Mouse (Mus musculus) layer of hippocampus, postnatal 25 days (tissue): ENCODE measurements at regions not wholly inside any gene's neighbourhood (a gene's known extent, or its start where the extent isn't known, plus 50 kb on each side); places are given as distances from the start of the nearest gene placed in this dataset.

Source experiments
- DNase-seq, 2 experiments: peaks; one replicate each; pipeline ENCODE4 v3.0.0; 2022; ENCODE audit warnings: mixed read lengths in 2 of 2, low spot score in 1 of 2; ENCODE audit errors: extremely low spot score in 1 of 2

DNA sequence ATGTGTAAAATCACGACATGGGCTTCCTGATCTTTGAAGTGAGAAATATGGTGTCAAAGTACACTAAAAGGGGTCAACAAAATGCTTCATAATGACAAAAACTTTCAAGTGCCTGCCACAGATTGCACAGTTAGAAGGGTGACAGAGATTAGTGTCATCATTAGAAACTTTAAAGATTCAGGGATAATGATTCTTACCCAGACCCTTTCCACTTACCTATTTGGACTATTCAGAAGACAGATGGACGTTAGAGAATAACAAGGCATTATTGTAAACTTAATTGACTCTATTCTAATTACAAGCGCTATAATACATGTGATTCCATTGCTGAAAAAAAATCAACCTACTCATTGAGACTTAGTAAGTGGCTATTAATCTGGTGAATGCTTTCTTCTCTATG, 162.6 kb upstream of the Pcdh20 start:
- DNase-seq, result no peak

DNA sequence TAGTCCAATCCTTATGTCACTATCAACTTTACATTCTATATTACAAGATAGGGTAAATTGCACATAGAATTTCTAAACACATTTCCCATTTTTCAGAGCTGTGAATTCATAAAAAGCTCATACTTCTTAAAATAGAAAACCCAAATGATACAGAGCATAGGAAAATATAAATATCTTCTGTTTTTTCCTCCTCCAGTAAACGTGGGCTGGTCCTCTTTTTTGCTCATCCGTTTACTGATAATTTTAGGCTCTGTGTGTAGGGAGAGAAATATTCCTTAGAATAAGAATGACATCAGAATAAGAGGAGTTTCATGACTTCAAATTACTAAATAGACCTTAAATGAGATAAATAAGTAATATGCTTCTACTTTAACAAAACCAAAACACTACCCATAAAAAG, 124.2 kb upstream of the Pcdh20 start:
- no peak for DNase-seq

DNA sequence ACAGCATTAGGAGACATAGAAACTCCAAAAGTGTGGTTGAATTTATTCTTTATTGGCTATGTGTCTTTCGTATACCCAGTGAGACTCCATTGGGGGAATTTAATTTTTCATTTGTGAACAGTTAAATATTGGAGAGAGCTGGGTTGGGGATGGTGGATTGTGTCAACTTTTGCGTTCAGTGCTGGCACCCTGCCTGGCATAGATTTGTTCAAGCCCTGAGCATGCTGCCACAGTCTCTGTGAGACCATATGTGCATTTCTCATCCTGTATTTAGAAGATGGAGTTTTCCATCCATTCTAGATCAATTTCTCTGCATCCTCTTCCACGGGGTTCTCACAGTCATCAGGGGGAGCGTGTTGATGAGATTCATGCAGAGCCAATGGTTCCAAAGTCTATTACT, 98.9 kb upstream of the Pcdh20 start:
- peak; percentile 14 to 60 for DNase-seq

DNA sequence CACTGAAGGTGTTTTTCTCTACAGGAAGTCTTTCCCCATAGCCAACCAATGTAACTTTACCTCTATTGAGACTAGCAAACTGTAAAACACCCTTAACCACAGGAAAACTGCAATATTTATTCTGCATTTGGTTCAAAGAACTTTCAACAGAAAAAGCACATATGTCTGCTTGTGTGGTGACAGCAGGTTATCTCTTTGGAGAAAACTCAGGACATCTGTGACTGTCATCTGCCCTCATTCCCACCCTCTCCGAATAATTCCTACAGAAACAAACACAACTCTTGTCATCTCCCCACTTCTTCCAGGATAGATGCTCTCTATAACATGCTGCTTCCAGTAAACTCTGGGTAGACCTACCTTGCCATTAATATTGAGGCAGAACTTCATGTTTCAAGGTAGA, 96.4 kb upstream of the Pcdh20 start:
- DNase-seq, result peak; percentile 6 to 11

DNA sequence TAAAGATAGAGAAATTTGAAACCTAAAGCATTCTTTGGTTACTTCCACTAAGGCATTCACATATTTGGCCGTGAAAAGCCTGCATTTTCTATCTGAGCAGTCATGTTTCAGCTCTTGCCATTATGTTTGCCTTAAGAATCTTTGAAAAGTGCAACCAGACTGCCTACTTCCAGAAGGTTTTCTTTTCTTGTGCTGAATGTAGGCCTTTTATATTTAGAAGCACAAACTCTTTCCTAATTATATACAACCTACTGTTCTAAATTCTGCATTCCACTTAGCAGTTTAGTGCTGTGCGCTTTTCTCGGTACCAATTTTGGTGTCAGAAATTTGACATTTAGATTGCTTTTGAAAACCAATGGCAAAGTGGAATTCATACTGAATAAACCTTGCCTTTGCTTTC, 72.4 kb upstream of the Pcdh20 start:
- DNase-seq, result no peak

DNA sequence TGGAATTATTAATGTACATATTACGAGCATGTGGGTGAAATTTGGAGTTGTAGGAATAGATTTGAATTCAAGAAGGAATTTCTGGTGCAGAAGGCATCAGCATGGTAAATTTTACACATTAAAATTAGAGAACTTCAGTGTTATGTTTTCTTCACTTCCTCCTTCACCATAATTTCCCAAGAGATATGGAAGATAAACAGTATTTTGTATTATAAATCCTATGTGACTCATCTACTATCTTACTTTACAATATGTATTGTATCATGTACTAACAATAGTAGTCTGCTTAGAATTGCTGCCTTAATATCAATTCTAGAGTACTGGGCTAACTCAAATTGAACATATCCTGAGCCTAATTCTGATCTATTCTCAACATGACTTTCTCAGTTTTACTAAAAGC, 71.3 kb upstream of the Pcdh20 start:
- no peak for DNase-seq
